Mouse (Mus musculus): ENCODE data around the gene Myh7. TPM values are rescaled to one million over a fixed set of nuclear protein-coding genes. Genes with fewer than 3 reads are reported as not detected.

Gene Myh7
- polyA plus RNA-seq, 1 experiment from 2014 or later, result 3.3 TPM

DNA sequence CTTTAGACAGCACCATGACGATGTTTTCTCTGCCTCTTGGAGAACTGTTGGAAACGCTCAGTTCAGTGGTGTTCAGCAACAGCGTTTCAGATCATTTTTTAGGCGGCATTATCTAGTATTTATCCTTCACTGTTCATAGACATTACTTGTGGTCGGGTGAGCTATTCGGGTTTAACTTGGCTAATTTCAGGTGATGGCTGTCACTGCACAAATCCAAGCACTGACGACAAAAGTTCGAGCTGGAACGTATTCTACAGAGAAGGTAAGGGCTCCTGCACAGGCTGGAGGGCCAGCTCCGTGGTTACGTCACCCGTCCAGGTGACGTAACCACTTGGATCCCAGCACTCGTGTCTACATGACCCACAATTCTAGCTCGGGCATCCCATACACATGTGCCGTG is 22.4 kb upstream of the Myh7 start:
- no peaks in the 10 kb centered on the region for H3K27me3 ChIP-seq
- WGBS, result 93% methylated on average over 16 of the region's 16 CpGs
- peaks cover 35% of the 10 kb centered on the region for H3K36me3 ChIP-seq
- no peaks in the 10 kb centered on the region for H3K9me3 ChIP-seq
- H3K27ac ChIP-seq, result no peak overlapping the region
- H3K4me2 ChIP-seq, result no peak overlapping the region
- H3K9ac ChIP-seq, result no peak overlapping the region
- no peaks in the 10 kb centered on the region for H3K4me1 ChIP-seq
- no peak for ATAC-seq (ENCODE audit: insufficient number of reproducible peaks, insufficient read depth, low FRiP score, low TSS enrichment, low read depth)
- no peak overlapping the region for H3K4me3 ChIP-seq

DNA sequence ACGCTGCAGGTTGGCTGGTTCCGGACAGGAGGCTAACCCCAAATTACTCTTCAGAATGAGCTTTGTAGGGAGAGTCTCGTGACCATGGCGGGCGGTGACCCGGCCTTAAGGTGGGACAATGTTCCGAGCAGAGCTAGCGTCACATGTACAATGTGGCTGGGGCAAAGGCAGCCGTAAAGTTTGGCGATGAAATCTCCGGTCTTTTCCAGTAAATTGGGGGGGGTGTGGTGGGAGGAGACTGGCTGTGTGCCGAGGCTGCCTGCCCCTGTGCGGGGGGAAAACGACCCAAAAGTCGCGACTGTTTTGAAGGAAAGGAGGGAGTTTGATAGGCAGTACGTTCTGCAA is 21.3 kb upstream of the Myh7 start:
- no peaks in the 10 kb centered on the region for H3K4me1 ChIP-seq
- H3K9ac ChIP-seq, result peak overlapping the region; percentile 91
- H3K27ac ChIP-seq, result peak overlapping the region; percentile 88
- H3K9me3 ChIP-seq, result no peaks in the 10 kb centered on the region
- H3K4me3 ChIP-seq, result peak overlapping the region; percentile 86
- under 1% methylated on average over 17 of the region's 17 CpGs for WGBS
- no peak for ATAC-seq (ENCODE audit: insufficient number of reproducible peaks, insufficient read depth, low FRiP score, low TSS enrichment, low read depth)
- H3K4me2 ChIP-seq, result peak overlapping the region; percentile 83
- peaks cover 23% of the 10 kb centered on the region for H3K36me3 ChIP-seq
- no peaks in the 10 kb centered on the region for H3K27me3 ChIP-seq

DNA sequence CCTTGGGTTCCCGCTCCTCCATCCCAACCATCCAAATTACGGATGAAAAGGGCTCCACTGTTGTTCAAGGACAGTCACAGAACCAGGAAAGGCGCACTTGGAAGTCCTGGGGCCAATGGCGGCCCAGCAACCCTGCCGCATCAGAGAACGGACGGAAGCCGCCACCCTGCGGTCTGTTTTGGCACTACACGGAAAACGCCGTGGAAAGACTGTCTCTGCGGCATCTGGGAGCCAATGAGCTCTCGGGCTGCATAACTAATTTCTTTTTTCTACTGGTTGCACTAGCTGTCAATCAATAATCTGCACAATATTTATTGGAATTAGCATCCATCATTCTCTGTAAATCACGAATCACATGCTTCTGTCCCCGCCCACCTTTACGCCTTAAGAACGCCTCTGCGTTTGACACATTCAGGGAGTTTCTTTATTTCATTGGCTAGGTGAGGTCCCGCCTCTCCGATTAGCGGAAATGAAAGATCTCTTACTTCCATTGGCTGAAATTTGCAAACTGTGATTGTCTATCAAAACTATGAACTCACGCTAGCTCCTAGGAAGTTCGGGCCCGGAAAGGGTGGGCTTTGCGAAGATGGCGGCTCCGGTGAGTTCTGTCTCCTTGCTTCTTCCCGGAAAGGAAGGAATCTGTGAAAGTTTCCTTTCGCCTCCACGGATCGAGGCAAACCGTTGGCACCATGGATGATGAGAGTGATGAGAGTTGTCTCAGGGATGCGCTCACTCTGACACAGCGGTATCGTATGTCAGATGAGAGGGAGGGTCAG is 20.8 kb upstream of the Myh7 start, which contains the start of gene Ngdn:
Gene Ngdn, plus strand, starts transcription at position 464 of the 776 bp plus-strand sequence.
- ATAC-seq (ENCODE audit: insufficient number of reproducible peaks, insufficient read depth, low FRiP score, low TSS enrichment, low read depth), result peak; percentile 95
- Histone ChIP-seq H3K9ac (peak within 1 kb of the TSS; percentile 91), H3K4me3 (peak within 1 kb of the TSS; percentile 86), H3K4me1 (no peaks in the 10 kb centered on the region), H3K36me3 (peaks cover 18% of the 10 kb centered on the region), H3K4me2 (peak within 1 kb of the TSS; percentile 83), H3K9me3 (no peaks in the 10 kb centered on the region), H3K27ac (peak within 1 kb of the TSS; percentile 95), H3K27me3 (no peaks in the 10 kb centered on the region)
- under 1% methylated on average over 36 of the region's 36 CpGs for WGBS

DNA sequence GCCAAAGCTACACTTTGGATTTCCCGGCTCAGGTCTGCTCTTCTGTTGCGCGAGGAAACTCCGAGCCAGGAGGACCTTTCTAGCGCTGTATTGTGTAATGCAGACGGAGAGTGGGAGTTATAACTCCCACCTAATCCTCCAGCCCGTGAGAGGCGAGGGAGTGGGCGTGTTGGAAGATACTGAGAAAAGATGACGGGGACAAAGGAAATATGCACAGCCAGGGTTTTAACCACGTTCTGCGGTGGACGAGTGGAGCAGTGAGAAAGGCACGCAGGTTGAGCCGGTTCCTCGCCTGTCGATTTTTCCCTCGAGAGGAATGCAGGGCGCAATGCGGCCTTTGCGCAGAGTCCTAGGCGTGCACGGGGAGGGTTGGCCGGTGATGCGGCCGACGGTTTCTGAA is 20.2 kb upstream of the Myh7 start:
- Histone ChIP-seq H3K9me3 (no peaks in the 10 kb centered on the region), H3K36me3 (peaks cover 15% of the 10 kb centered on the region), H3K27me3 (no peaks in the 10 kb centered on the region), H3K27ac (peak overlapping the region; percentile 95), H3K4me2 (peak overlapping the region; percentile 66), H3K9ac (peak overlapping the region; percentile 79), H3K4me3 (peak overlapping the region; percentile 52), H3K4me1 (no peaks in the 10 kb centered on the region)
- WGBS, result under 1% methylated on average over 27 of the region's 27 CpGs
- ATAC-seq (ENCODE audit: insufficient number of reproducible peaks, insufficient read depth, low FRiP score, low TSS enrichment, low read depth), result peak; percentile 68

DNA sequence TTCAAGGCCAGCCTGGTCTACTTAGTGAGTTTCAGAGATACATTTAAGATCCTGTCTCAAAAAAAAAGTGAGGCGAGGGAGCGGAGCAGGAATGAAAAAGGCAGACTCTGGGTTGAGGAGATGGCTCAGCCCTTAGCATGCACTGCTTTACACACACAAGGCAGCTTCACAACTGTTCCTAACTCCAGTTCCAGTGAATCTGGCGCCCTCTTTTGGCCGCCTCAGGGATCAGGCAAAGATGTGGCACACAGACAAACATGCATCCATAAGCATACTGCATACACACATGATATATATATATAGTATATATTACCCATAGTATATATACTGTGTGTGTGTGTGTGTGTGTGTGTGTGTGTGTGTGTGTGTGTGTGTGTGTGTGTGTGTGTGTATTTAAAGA is 16.7 kb upstream of the Myh7 start:
- Histone ChIP-seq H3K36me3 (no peaks in the 10 kb centered on the region), H3K27me3 (no peaks in the 10 kb centered on the region)
- 59% methylated on average over 4 of the region's 4 CpGs for WGBS

DNA sequence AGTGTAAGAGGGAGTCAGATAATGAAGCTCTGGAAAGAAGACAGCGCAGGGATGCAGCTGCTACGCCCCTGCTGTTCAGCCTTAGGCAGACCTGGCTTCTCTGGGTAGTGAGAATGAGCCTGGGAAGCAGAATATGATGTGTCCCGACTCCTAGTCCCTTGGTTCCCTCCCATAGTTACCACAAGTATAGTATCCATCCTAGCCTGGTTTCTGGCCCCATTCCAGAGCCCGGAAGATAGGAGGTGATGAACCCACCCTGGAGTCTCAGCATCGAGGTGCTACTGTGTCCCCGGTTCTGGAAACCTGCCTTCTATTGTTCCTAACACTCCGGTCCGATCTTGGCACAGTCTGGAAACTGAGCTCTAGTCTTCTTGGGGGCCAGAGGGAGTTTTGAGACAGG is 14.0 kb upstream of the Myh7 start:
- Histone ChIP-seq H3K4me2 (no peak overlapping the region), H3K4me1 (0 out of 2 replicates have a peak, but pooled peaks cover 7% of the 10 kb centered on the region), H3K36me3 (no peaks in the 10 kb centered on the region), H3K27ac (no peak overlapping the region), H3K9me3 (no peaks in the 10 kb centered on the region), H3K4me3 (no peak overlapping the region), H3K9ac (no peak overlapping the region), H3K27me3 (no peaks in the 10 kb centered on the region)
- no peak for ATAC-seq (ENCODE audit: insufficient number of reproducible peaks, insufficient read depth, low FRiP score, low TSS enrichment, low read depth)
- 75% methylated on average over 8 of the region's 8 CpGs for WGBS

More for the DNA sequence above, 16.7 kb upstream of the Myh7 start:
- Histone ChIP-seq H3K9me3 (no peaks in the 10 kb centered on the region), H3K4me2 (no peak overlapping the region), H3K9ac (no peak overlapping the region), H3K27ac (no peak overlapping the region), H3K4me1 (no peaks in the 10 kb centered on the region), H3K4me3 (no peak overlapping the region)
- no peak for ATAC-seq (ENCODE audit: insufficient number of reproducible peaks, insufficient read depth, low FRiP score, low TSS enrichment, low read depth)

DNA sequence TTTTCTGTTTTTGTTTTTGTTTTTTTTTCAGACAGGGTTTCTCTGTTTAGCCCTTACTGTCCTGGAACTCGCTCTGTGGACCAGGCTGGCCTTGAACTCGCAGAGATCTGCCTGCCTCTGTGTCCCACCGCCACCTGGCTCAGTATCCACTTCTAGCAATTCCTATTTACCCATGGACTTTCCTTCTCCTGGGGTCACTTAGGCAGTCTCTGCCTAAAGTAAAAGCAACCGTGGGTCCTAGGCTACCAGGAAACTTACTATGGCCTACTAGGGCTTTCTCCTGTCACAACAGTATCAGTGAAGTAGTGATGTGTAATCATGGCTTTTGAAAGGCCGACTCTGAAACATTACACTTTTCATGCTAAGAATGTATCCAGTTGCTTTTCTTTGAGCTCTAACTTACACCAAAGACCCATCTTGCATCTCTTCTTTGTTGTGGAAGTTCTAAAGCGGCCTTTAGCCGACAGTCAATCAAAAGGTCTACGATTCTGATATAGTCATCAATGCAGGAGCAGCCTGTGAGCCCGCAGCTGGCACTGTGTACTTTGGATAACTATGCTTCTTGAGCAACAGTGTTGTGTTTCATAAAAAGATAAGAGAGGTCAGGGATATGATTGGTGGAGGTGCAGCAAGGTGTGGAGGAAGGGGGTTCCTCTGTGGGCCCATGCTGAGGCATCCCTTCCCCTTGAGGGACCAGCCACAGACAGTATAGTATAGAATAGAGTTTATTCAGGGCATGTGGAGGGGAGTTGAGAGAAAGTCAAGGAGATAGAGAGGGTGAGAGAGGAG is 12.9 kb upstream of the Myh7 start:
- ATAC-seq (ENCODE audit: insufficient number of reproducible peaks, insufficient read depth, low FRiP score, low TSS enrichment, low read depth), result no peak
- Histone ChIP-seq H3K9ac (no peak overlapping the region), H3K4me1 (0 out of 2 replicates have a peak, but pooled peaks cover 9% of the 10 kb centered on the region), H3K27me3 (no peaks in the 10 kb centered on the region), H3K4me3 (no peak overlapping the region), H3K27ac (no peak overlapping the region), H3K36me3 (no peaks in the 10 kb centered on the region), H3K9me3 (no peaks in the 10 kb centered on the region), H3K4me2 (no peak overlapping the region)
- WGBS, result 86% methylated on average over 9 of the region's 9 CpGs

DNA sequence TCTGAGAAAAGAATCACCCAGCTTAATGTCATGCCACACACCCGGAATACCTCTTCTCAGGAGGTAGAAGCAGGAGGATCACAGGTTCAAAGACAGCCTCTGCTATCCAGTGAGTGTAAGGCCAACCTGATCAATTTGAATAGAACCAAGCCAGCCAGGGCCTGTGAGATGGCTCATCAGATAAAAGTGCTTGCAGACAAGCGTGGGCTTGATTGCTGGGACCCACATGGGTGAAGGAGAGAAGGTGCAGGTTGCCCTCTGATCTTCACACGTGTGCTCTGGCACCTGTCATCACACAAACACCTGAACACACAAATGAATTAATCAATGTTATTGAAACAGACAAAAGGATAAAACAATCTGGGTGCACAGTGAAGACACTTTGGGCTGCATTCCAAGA is 12.1 kb upstream of the Myh7 start:
- H3K27me3 ChIP-seq, result no peaks in the 10 kb centered on the region
- no peak overlapping the region for H3K9ac ChIP-seq
- H3K4me2 ChIP-seq, result no peak overlapping the region
- H3K4me3 ChIP-seq, result no peak overlapping the region
- ATAC-seq (ENCODE audit: insufficient number of reproducible peaks, insufficient read depth, low FRiP score, low TSS enrichment, low read depth), result no peak
- no peak overlapping the region for H3K27ac ChIP-seq
- 0 out of 2 replicates have a peak, but pooled peaks cover 11% of the 10 kb centered on the region for H3K4me1 ChIP-seq
- no peaks in the 10 kb centered on the region for H3K36me3 ChIP-seq
- 68% methylated on average over 3 of the region's 3 CpGs for WGBS
- H3K9me3 ChIP-seq, result no peaks in the 10 kb centered on the region

DNA sequence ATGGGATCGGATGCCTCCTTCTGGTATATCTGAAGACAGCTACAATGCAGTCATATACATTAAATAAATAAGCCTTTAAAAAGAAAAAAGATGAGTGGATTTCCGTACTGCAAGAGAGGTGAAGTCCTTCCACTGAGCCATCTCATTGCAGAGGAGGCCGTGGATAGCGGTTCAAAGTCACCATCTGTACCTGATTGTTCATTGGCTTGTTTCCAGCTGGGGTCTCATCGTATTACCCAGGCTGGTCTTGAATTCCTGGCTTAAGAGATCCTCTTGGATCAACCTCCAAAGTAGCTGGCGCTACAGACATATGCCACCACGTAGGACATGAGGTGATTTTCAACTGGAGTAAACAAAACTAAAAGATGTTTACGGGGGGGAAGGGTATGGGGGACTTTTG is 11.5 kb upstream of the Myh7 start:
- 62% methylated on average over 8 of the region's 8 CpGs for WGBS
- H3K27me3 ChIP-seq, result no peaks in the 10 kb centered on the region
- no peak for ATAC-seq (ENCODE audit: insufficient number of reproducible peaks, insufficient read depth, low FRiP score, low TSS enrichment, low read depth)
- H3K36me3 ChIP-seq, result no peaks in the 10 kb centered on the region
- H3K9me3 ChIP-seq, result no peaks in the 10 kb centered on the region
- H3K4me1 ChIP-seq, result 0 out of 2 replicates have a peak, but pooled peaks cover 11% of the 10 kb centered on the region
- H3K9ac ChIP-seq, result no peak overlapping the region
- no peak overlapping the region for H3K4me3 ChIP-seq
- no peak overlapping the region for H3K27ac ChIP-seq
- no peak overlapping the region for H3K4me2 ChIP-seq

DNA sequence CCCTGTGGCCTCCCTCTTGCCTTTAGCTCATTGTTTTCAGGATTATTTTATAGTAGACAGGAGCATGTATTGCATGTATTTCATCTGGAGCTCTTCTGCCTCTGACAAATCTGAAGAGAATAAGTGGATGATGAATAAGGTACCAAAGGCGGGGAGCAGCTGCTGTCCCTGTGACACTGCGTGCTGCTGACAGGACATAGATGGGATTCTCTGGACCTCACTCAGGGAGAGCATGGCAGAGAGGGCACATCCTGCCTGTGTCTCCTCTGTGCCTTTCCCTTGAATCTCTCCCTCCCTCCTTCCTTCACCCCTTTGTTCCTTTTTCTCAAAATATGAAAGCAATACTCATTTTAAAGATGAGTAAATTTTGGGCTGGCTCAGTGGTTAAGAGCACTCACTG is 11.1 kb upstream of the Myh7 start:
- H3K36me3 ChIP-seq, result no peaks in the 10 kb centered on the region
- no peak for ATAC-seq (ENCODE audit: insufficient number of reproducible peaks, insufficient read depth, low FRiP score, low TSS enrichment, low read depth)
- H3K4me3 ChIP-seq, result no peak overlapping the region
- 71% methylated on average over 2 of the region's 2 CpGs for WGBS
- no peak overlapping the region for H3K9ac ChIP-seq
- H3K4me1 ChIP-seq, result 0 out of 2 replicates have a peak, but pooled peaks cover 11% of the 10 kb centered on the region
- H3K9me3 ChIP-seq, result no peaks in the 10 kb centered on the region
- H3K4me2 ChIP-seq, result no peak overlapping the region
- H3K27me3 ChIP-seq, result no peaks in the 10 kb centered on the region
- no peak overlapping the region for H3K27ac ChIP-seq

DNA sequence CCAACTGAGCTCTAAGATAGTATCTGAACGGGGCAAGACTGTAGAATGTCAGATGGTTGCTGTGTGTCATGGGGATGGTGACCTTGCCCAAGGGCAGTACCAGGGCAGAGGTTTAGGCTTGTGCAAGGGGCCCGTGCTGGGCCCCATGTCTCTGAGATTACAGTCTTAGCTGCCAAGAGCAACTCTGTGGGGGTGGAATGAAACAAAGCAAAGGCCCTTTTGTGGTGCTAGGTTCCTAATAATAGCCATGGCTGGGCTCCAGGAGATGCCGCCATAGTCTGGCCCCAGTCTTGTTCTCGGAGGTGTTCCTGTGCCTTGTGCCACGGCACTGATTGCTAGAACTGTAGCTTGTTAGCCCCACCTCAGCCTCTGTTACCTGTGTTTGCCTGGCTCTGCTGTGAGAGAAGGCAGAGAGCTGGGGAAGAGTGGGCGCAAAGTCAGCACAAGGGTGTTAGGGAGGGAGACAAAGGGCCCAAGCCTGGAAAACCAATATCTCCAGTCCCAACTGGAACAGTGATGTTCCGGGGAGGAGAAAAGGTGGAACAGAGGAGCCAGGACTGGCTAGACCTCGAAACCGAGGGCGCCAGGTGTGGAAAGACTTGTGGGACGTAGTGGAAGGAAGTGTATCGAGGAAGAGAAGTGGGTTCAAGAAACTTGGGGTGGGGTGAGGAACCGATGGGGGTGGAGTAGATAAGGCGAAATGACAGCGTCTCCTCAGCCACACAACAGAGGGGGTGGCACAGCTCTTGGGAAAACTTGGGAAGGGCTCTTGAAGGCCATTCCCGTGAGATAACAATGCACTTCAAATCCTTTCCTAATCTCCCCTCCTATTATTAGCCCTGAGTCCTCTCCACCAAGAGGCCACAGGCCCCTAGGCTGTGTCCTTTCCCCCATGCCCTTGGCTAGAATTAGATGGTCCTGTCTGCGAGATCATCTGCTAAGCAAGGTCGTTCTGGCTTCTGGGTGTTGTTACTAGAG is 9.7 kb upstream of the Myh7 start:
- ATAC-seq (ENCODE audit: insufficient number of reproducible peaks, insufficient read depth, low FRiP score, low TSS enrichment, low read depth), result no peak
- no peak overlapping the region for H3K27ac ChIP-seq
- 0 out of 2 replicates have a peak, but pooled peaks cover 11% of the 10 kb centered on the region for H3K4me1 ChIP-seq
- no peaks in the 10 kb centered on the region for H3K27me3 ChIP-seq
- no peaks in the 10 kb centered on the region for H3K36me3 ChIP-seq
- no peak overlapping the region for H3K9ac ChIP-seq
- H3K4me2 ChIP-seq, result no peak overlapping the region
- WGBS, result 71% methylated on average over 18 of the region's 18 CpGs
- H3K9me3 ChIP-seq, result no peaks in the 10 kb centered on the region
- H3K4me3 ChIP-seq, result no peak overlapping the region

Measured in embryonic facial prominence, embryonic 13.5 days (tissue).